Mouse (Mus musculus): Measurements from ENCODE around the gene Rai14.

DNA sequence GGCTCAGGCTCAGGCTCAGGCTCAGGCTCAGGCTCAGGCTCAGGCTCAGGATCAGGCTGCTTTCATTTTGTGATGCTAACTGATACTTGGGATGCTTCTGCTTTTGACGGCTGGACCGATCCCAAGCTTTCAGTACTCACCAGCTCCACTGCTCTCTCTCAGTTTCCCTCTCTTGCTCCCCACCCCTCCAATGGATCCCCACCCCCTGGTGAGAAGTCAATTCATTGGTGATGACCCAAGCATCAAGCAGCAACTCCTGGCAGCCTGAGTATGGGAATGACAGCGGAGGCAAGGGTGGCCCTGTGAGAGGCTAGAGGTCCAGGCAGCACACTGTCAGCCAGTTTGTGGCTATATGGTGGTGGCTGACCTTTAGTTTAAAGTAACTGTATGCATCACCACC is 94.7 kb downstream of the Rai14 start:
- TF ChIP-seq CTCF (IDR thresholded peaks at IDR 0.05; ENCODE audit: borderline replicate concordance, insufficient read depth, low read depth, low read length) (no peak), POLR2A (IDR thresholded peaks at IDR 0.05; ENCODE audit: borderline replicate concordance, insufficient read depth, low read length) (no peak)

Measured in cerebellum, adult 2 months (tissue).